Mouse (Mus musculus) CH12.LX (cell line): ENCODE results near the gene Prss35. TPM values are rescaled to one million over a fixed set of nuclear protein-coding genes. Genes with fewer than 3 reads are reported as not detected.

Source experiments
- DNase-seq: peaks from one replicate; pipeline ENCODE4 v3.0.0-alpha.2; 2013; ENCODE audit errors: extremely low read depth
- H3K27ac ChIP-seq: 2 replicates; pipeline ENCODE4 v1.5.1; 2012; ENCODE audit warnings: low read depth, mild to moderate bottlenecking, control low read depth, moderate library complexity; ENCODE audit not compliant: insufficient read depth
- H3K27me3 ChIP-seq: replicated peaks from 2 replicates; pipeline ENCODE3; 2012; ENCODE audit warnings: inconsistent platforms
- H3K36me3 ChIP-seq, 2 experiments: replicated peaks in 1 of 2; 2 replicates each; pipeline versions ENCODE3 to v1.6.1; 2012; ENCODE audit warnings: inconsistent platforms in 1 of 2, low read length in 1 of 2, mild to moderate bottlenecking in 1 of 2, mixed read lengths in 1 of 2, moderate library complexity in 1 of 2; ENCODE audit not compliant: control insufficient read depth in 1 of 2, insufficient read depth in 1 of 2
- H3K4me1 ChIP-seq, 2 experiments: 2 replicates each; pipeline ENCODE4 v1.6.1; 2012; ENCODE audit warnings: inconsistent platforms in 1 of 2, moderate library complexity in 1 of 2; ENCODE audit not compliant: insufficient read depth in 2 of 2, control insufficient read depth in 1 of 2
- H3K4me2 ChIP-seq: 2 replicates; pipeline ENCODE4 v1.6.1; 2012; ENCODE audit warnings: low read depth, mild to moderate bottlenecking, control low read depth; ENCODE audit not compliant: poor library complexity, insufficient read depth, severe bottlenecking
- H3K4me3 ChIP-seq, 3 experiments: fragments of 150-350 bp in 1 of 3; sonication (generic) in 1 of 3; replicated peaks in 1 of 3; 2 replicates each; pipeline versions ENCODE3 to v1.5.1; 2011 to 2012; ENCODE audit warnings: low read depth in 2 of 3, low read length in 2 of 3, mild to moderate bottlenecking in 2 of 3, moderate library complexity in 2 of 3, control low read depth in 1 of 3, improper control_type of control experiment in 1 of 3, inconsistent platforms in 1 of 3, mixed read lengths in 1 of 3; ENCODE audit not compliant: poor library complexity in 1 of 3
- H3K79me2 ChIP-seq: replicated peaks from 2 replicates; pipeline ENCODE4 v1.6.1; 2012; ENCODE audit warnings: mild to moderate bottlenecking, moderate library complexity; ENCODE audit not compliant: control insufficient read depth, poor library complexity, insufficient read depth, severe bottlenecking; ENCODE audit errors: extremely low read depth
- H3K9ac ChIP-seq: 2 replicates; pipeline ENCODE4 v1.6.1; 2012; ENCODE audit warnings: low read depth, mild to moderate bottlenecking, control low read depth, moderate library complexity; ENCODE audit not compliant: insufficient read depth
- H3K9me3 ChIP-seq: replicated peaks from 2 replicates; pipeline ENCODE3; 2012; ENCODE audit warnings: low read length, inconsistent platforms, mixed read lengths
- CHD1 ChIP-seq: IDR thresholded peaks from 2 replicates; pipeline ENCODE4 v1.6.1; 2012; ENCODE audit warnings: low read depth, low read length, improper control_type of control experiment, inconsistent platforms
- CTCF ChIP-seq, 2 experiments: IDR thresholded peaks in 1 of 2; conservative IDR thresholded peaks in 1 of 2; 2 replicates each; pipeline ENCODE4 v1.5.1; 2011 to 2012; ENCODE audit warnings: low read depth in 2 of 2, low read length in 2 of 2, improper control_type of control experiment in 1 of 2, inconsistent platforms in 1 of 2, mild to moderate bottlenecking in 1 of 2, moderate library complexity in 1 of 2
- E2F4 ChIP-seq: IDR thresholded peaks from 2 replicates; pipeline ENCODE4 v1.6.1; 2011; ENCODE audit warnings: low read depth, low read length, improper control_type of control experiment; ENCODE audit not compliant: insufficient replicate concordance
- EP300 ChIP-seq: IDR thresholded peaks from 2 replicates; pipeline ENCODE4 v1.6.1; 2011; ENCODE audit warnings: low read length, improper control_type of control experiment
- ETS1 ChIP-seq: conservative IDR thresholded peaks from 2 replicates; pipeline ENCODE4 v1.6.1; 2012; ENCODE audit warnings: low read depth, mild to moderate bottlenecking, inconsistent platforms, low read length, improper control_type of control experiment, moderate library complexity
- HCFC1 ChIP-seq: IDR thresholded peaks from 2 replicates; pipeline ENCODE4 v1.6.1; 2012; ENCODE audit warnings: low read depth, mild to moderate bottlenecking, inconsistent platforms, low read length, improper control_type of control experiment
- IRF4 ChIP-seq: IDR thresholded peaks from 2 replicates; pipeline ENCODE4 v1.6.1; 2014; ENCODE audit warnings: low read depth, mild to moderate bottlenecking, inconsistent platforms, low read length, improper control_type of control experiment
- KAT2A ChIP-seq: IDR thresholded peaks from 2 replicates; pipeline ENCODE4 v1.6.1; 2012; ENCODE audit warnings: low read length, improper control_type of control experiment, inconsistent platforms; ENCODE audit not compliant: insufficient replicate concordance
- MEF2A ChIP-seq: IDR thresholded peaks from 2 replicates; pipeline ENCODE4 v1.6.1; 2014; ENCODE audit warnings: low read depth, mild to moderate bottlenecking, inconsistent platforms, low read length, improper control_type of control experiment, borderline replicate concordance
- MXI1 ChIP-seq: IDR thresholded peaks from 2 replicates; pipeline ENCODE4 v1.6.1; 2011; ENCODE audit warnings: mild to moderate bottlenecking, low read depth, low read length, improper control_type of control experiment
- NRF1 ChIP-seq: IDR thresholded peaks from 2 replicates; pipeline ENCODE4 v1.6.1; 2014; ENCODE audit warnings: low read depth, mild to moderate bottlenecking, inconsistent platforms, low read length, improper control_type of control experiment, moderate library complexity
- PAX5 ChIP-seq: IDR thresholded peaks from 2 replicates; pipeline ENCODE4 v1.6.1; 2012; ENCODE audit warnings: low read length, inconsistent platforms, mixed read lengths
- POLR2A ChIP-seq: IDR thresholded peaks from 2 replicates; pipeline ENCODE4 v1.6.1; 2011; ENCODE audit warnings: low read depth, mild to moderate bottlenecking, improper control_type of control experiment, low read length
- POLR2AphosphoS2 ChIP-seq: IDR thresholded peaks from 2 replicates; pipeline ENCODE4 v1.6.1; 2011; ENCODE audit warnings: low read depth, low read length, improper control_type of control experiment
- SMC3 ChIP-seq: IDR thresholded peaks from 2 replicates; pipeline ENCODE4 v1.6.1; 2011; ENCODE audit warnings: low read depth, low read length, improper control_type of control experiment
- USF1 ChIP-seq: IDR thresholded peaks from 2 replicates; pipeline ENCODE4 v1.6.1; 2014; ENCODE audit warnings: low read depth, mild to moderate bottlenecking, inconsistent platforms, low read length, improper control_type of control experiment
- ZNF384 ChIP-seq: IDR thresholded peaks from 2 replicates; pipeline ENCODE4 v1.6.1; 2012; ENCODE audit warnings: low read depth, low read length, improper control_type of control experiment, inconsistent platforms
- dilution Hi-C: fragments of 300-500 bp; cut with MboI; formaldehyde crosslinking; loops from 2 replicates; pipeline ENCODE4 v1.14.3; 2020; ENCODE audit warnings: low sequenced_read_pairs; ENCODE audit not compliant: extremely low pct_unique_long_range_greater_than_20kb, extremely low pct_ligation_motif_present
- in situ Hi-C: fragments of 300-500 bp; cut with MboI; formaldehyde crosslinking; loops from 3 replicates; pipeline ENCODE4 v1.14.3; 2019; ENCODE audit warnings: low sequenced_read_pairs, low pct_ligation_motif_present, low pct_unique_long_range_greater_than_20kb, mixed read lengths
- polyA plus RNA-seq: library from polyadenylated mRNA; unstranded; fragments of >175 nt; gene quantifications from 2 replicates; pipeline ENCODE4 v1.2.1, GENCODE M21; 2012; ENCODE audit warnings: low read depth; ENCODE audit not compliant: insufficient read length
- total RNA-seq, 2 experiments: library from RNA; depleted of rRNA; stranded (reverse); fragments of 300-350 nt in 1 of 2; fragments of >200 nt in 1 of 2; gene quantifications; 2 replicates each; pipeline ENCODE4 v1.2.3; 2012 to 2014

Gene Prss35
- total and polyA plus RNA-seq, 3 experiments = not detected

- H3K9ac ChIP-seq = no peak overlapping the region
- H3K27ac ChIP-seq = no peak overlapping the region
- no peaks in the 10 kb centered on the region for H3K27me3 ChIP-seq
- no peak overlapping the region for H3K4me2 ChIP-seq
- dilution Hi-C loops (no loop called here), in situ Hi-C loops (no loop called here)
- no peak overlapping the region for H3K4me3 ChIP-seq
- no peak for DNase-seq
- no peaks in the 10 kb centered on the region for H3K4me1 ChIP-seq
- H3K9me3 ChIP-seq = no peaks in the 10 kb centered on the region
- no peak for TF ChIP-seq PAX5
- TF ChIP-seq POLR2AphosphoS2 = no peak
- no peaks in the 10 kb centered on the region for H3K36me3 ChIP-seq
- no peaks in the 10 kb centered on the region for H3K79me2 ChIP-seq
Observed at GRCm38 (mm10) chr9:86712648-86713047, 30.8 kb upstream of the Prss35 start.

- H3K4me2 ChIP-seq = no peak overlapping the region
- no peak overlapping the region for H3K4me3 ChIP-seq
- no peaks in the 10 kb centered on the region; a peak in 1 of 4 replicates for H3K4me1 ChIP-seq
- H3K27me3 ChIP-seq = no peaks in the 10 kb centered on the region
- H3K27ac ChIP-seq = no peak overlapping the region
- in situ Hi-C loops (no loop called here), dilution Hi-C loops (no loop called here)
- H3K79me2 ChIP-seq = no peaks in the 10 kb centered on the region
- TF ChIP-seq MEF2A = no peak
- TF ChIP-seq CTCF (conservative IDR thresholded peaks at IDR 0.05 in 1 of 2, IDR thresholded peaks at IDR 0.05 in 1 of 2; ENCODE audit: low read depth in 2 of 2, low read length in 2 of 2) = no peak
- no peak for TF ChIP-seq IRF4
- TF ChIP-seq HCFC1 = no peak
- TF ChIP-seq USF1 = no peak
- no peak for TF ChIP-seq ETS1
- TF ChIP-seq CHD1 = no peak
- TF ChIP-seq NRF1 = no peak
- TF ChIP-seq MXI1 = no peak
- TF ChIP-seq POLR2A = no peak
- no peak for TF ChIP-seq SMC3
- TF ChIP-seq EP300 = no peak
- TF ChIP-seq POLR2AphosphoS2 = no peak
- no peak for TF ChIP-seq KAT2A
- TF ChIP-seq ZNF384 = no peak
- no peak for TF ChIP-seq PAX5
- TF ChIP-seq E2F4 = no peak
- H3K9ac ChIP-seq = no peak overlapping the region
- no peaks in the 10 kb centered on the region for H3K9me3 ChIP-seq
- DNase-seq = no peak
- H3K36me3 ChIP-seq = no peaks in the 10 kb centered on the region
Observed at GRCm38 (mm10) chr9:86714089-86714488, 29.4 kb upstream of the Prss35 start.
